Mouse (Mus musculus) E14TG2a.4 (cell line): Measurements from ENCODE around the gene Ptpra.

ENCODE experiments used
- H3K27me3 ChIP-seq: 2 replicates; pipeline ENCODE4 v1.6.1; 2014; ENCODE audit warnings: low read length, control low read depth; ENCODE audit not compliant: insufficient read depth
- H3K36me3 ChIP-seq: 2 replicates; pipeline ENCODE4 v1.6.1; 2014; ENCODE audit warnings: low read length, control low read depth; ENCODE audit not compliant: insufficient read depth
- H3K4me1 ChIP-seq: replicated peaks from 2 replicates; pipeline ENCODE4 v1.6.1; 2014; ENCODE audit warnings: low read depth, low read length, control low read depth
- H3K4me3 ChIP-seq: replicated peaks from 2 replicates; pipeline ENCODE4 v1.5.1; 2014; ENCODE audit warnings: mild to moderate bottlenecking, low read length
- H3K9me3 ChIP-seq: 2 replicates; pipeline ENCODE4 v1.6.1; 2014; ENCODE audit warnings: low read length, control low read depth
- CTCF ChIP-seq: conservative IDR thresholded peaks from 2 replicates; pipeline ENCODE4 v1.5.1; 2014; ENCODE audit warnings: low read length
- NANOG ChIP-seq: IDR thresholded peaks from 2 replicates; pipeline ENCODE4 v1.6.1; 2014; ENCODE audit warnings: borderline replicate concordance, low read length, mixed read lengths
- POU5F1 ChIP-seq: IDR thresholded peaks from 2 replicates; pipeline ENCODE4 v1.6.1; 2014; ENCODE audit warnings: low read length, borderline replicate concordance

Ptpra gene

GRCm38 (mm10) chr2:130449794-130450433, at the start of gene Ptpra:
Gene Ptpra (plus strand): TSS chr2:130450278.
- Histone ChIP-seq H3K4me1 (peaks cover 17% of the 10 kb centered on the region), H3K27me3 (peaks cover 37% of the 10 kb centered on the region), H3K4me3 (peak within 1 kb of the TSS; percentile 90), H3K36me3 (peaks cover 9% of the 10 kb centered on the region; the same call in 1 of the 2 replicates), H3K9me3 (no peaks in the 10 kb centered on the region)
- no peak for TF ChIP-seq POU5F1
- TF ChIP-seq NANOG: no peak
- no peak for TF ChIP-seq CTCF

GRCm38 (mm10) chr2:130401891-130402290, 48.2 kb upstream of the Ptpra start:
- peaks cover 39% of the 10 kb centered on the region for H3K27me3 ChIP-seq
- no peaks in the 10 kb centered on the region for H3K36me3 ChIP-seq
- H3K9me3 ChIP-seq: peaks cover 22% of the 10 kb centered on the region
- peaks cover 34% of the 10 kb centered on the region for H3K4me1 ChIP-seq
- no peak overlapping the region for H3K4me3 ChIP-seq
- no peak for TF ChIP-seq NANOG

GRCm38 (mm10) chr2:130404939-130405338, 45.1 kb upstream of the Ptpra start, which contains the start of the genes Gm28372 and 1700020A23Rik:
Gene Gm28372 (plus strand): TSS chr2:130405239.
Gene 1700020A23Rik (plus strand): TSS chr2:130405259.
- peaks cover 29% of the 10 kb centered on the region for H3K4me1 ChIP-seq
- H3K36me3 ChIP-seq: no peaks in the 10 kb centered on the region
- TF ChIP-seq POU5F1 (no peak), NANOG (no peak), CTCF (no peak)
- no peak within 1 kb of the TSS for H3K4me3 ChIP-seq
- H3K9me3 ChIP-seq: peaks cover 7% of the 10 kb centered on the region
- H3K27me3 ChIP-seq: peaks cover 17% of the 10 kb centered on the region

- Histone ChIP-seq H3K9me3 (no peaks in the 10 kb centered on the region), H3K4me3 (no peak within 1 kb of the TSS), H3K36me3 (no peaks in the 10 kb centered on the region), H3K27me3 (peaks cover 17% of the 10 kb centered on the region), H3K4me1 (peaks cover 21% of the 10 kb centered on the region)
- TF ChIP-seq POU5F1 (no peak), CTCF (no peak), NANOG (no peak)
Observed at GRCm38 (mm10) chr2:130406178-130406577, 43.9 kb upstream of the Ptpra start, which contains the start of gene Tmem239. Gene Tmem239 (plus strand): TSS chr2:130406478.

GRCm38 (mm10) chr2:130408194-130408593, 41.9 kb upstream of the Ptpra start:
- TF ChIP-seq POU5F1 (no peak), CTCF (peak; percentile 6; the same call in 1 of the 2 replicates), NANOG (no peak)
- Histone ChIP-seq H3K36me3 (no peaks in the 10 kb centered on the region), H3K4me3 (no peak overlapping the region), H3K27me3 (peaks cover 20% of the 10 kb centered on the region), H3K9me3 (no peaks in the 10 kb centered on the region), H3K4me1 (peaks cover 25% of the 10 kb centered on the region)

- no peaks in the 10 kb centered on the region for H3K9me3 ChIP-seq
- TF ChIP-seq POU5F1 (no peak), CTCF (peak; percentile 97), NANOG (no peak)
- no peak overlapping the region for H3K4me3 ChIP-seq
- H3K27me3 ChIP-seq: peaks cover 3% of the 10 kb centered on the region; the same call in 1 of the 2 replicates
- H3K4me1 ChIP-seq: peaks cover 17% of the 10 kb centered on the region
- no peaks in the 10 kb centered on the region for H3K36me3 ChIP-seq
Observed at GRCm38 (mm10) chr2:130411558-130412495, 38.3 kb upstream of the Ptpra start.

GRCm38 (mm10) chr2:130412775-130413174, 37.3 kb upstream of the Ptpra start:
- Histone ChIP-seq H3K36me3 (no peaks in the 10 kb centered on the region), H3K4me1 (peaks cover 15% of the 10 kb centered on the region), H3K9me3 (no peaks in the 10 kb centered on the region), H3K4me3 (no peak overlapping the region), H3K27me3 (peaks cover 3% of the 10 kb centered on the region; the same call in 1 of the 2 replicates)
- TF ChIP-seq CTCF: no peak

GRCm38 (mm10) chr2:130414094-130414856, 35.8 kb upstream of the Ptpra start:
- H3K36me3 ChIP-seq: peaks cover 11% of the 10 kb centered on the region
- H3K4me3 ChIP-seq: no peak overlapping the region
- TF ChIP-seq NANOG (no peak), CTCF (no peak), POU5F1 (no peak)
- peaks cover 9% of the 10 kb centered on the region for H3K4me1 ChIP-seq
- H3K9me3 ChIP-seq: no peaks in the 10 kb centered on the region
- H3K27me3 ChIP-seq: peaks cover 3% of the 10 kb centered on the region; the same call in 1 of the 2 replicates
